Mouse (Mus musculus): ENCODE results near the gene Gm14308. TPM values are rescaled to one million over a fixed set of nuclear protein-coding genes. Genes with fewer than 3 reads are reported as not detected.

Gm14308 gene
- 29.0 TPM for polyA plus RNA-seq (2014; fragmentation: Illumina TruSeq; extraction: RNeasy Lipid Tissue Mini Kit (QIAGEN cat#74804); ENCODE audit: low read depth, low replicate concordance)

GRCm38 (mm10) chr2:176636244-176636643 is at the start of gene Gm14308:
Gene Gm14308 (minus strand): TSS chr2:176636344.

GRCm38 (mm10) chr2:176670222-176670621 is 34.1 kb upstream of the Gm14308 start, which contains the start of gene Zfp973:
Gene Zfp973 (plus strand): TSS chr2:176670522.

Other genes starting within 250 kb of the Gm14308 start
- 15.9 TPM for gene Gm14435, start 212.8 kb downstream of the Gm14308 start, polyA plus RNA-seq (2014; fragmentation: Illumina TruSeq; extraction: RNeasy Lipid Tissue Mini Kit (QIAGEN cat#74804); ENCODE audit: low read depth, low replicate concordance)
- gene Gm14434, start 149.6 kb downstream of the Gm14308 start, polyA plus RNA-seq (2014; fragmentation: Illumina TruSeq; extraction: RNeasy Lipid Tissue Mini Kit (QIAGEN cat#74804); ENCODE audit: low read depth, low replicate concordance): not detected
- not detected for gene Zfp967, start 115.3 kb downstream of the Gm14308 start, polyA plus RNA-seq (2014; fragmentation: Illumina TruSeq; extraction: RNeasy Lipid Tissue Mini Kit (QIAGEN cat#74804); ENCODE audit: low read depth, low replicate concordance)
- gene Zfp973, start 34.2 kb upstream of the Gm14308 start, polyA plus RNA-seq (2014; fragmentation: Illumina TruSeq; extraction: RNeasy Lipid Tissue Mini Kit (QIAGEN cat#74804); ENCODE audit: low read depth, low replicate concordance): 82.9 TPM
- 194 TPM for gene Gm14305, start 72.0 kb upstream of the Gm14308 start, polyA plus RNA-seq (2014; fragmentation: Illumina TruSeq; extraction: RNeasy Lipid Tissue Mini Kit (QIAGEN cat#74804); ENCODE audit: low read depth, low replicate concordance)
- 71.6 TPM for gene Gm14295, start 162.3 kb upstream of the Gm14308 start, polyA plus RNA-seq (2014; fragmentation: Illumina TruSeq; extraction: RNeasy Lipid Tissue Mini Kit (QIAGEN cat#74804); ENCODE audit: low read depth, low replicate concordance)
- not detected for gene Gm14408, start 194.8 kb upstream of the Gm14308 start, polyA plus RNA-seq (2014; fragmentation: Illumina TruSeq; extraction: RNeasy Lipid Tissue Mini Kit (QIAGEN cat#74804); ENCODE audit: low read depth, low replicate concordance)